Mouse (Mus musculus) limb, embryonic 15.5 days (tissue): ENCODE data around the gene Gins2. TPM values are rescaled to one million over a fixed set of nuclear protein-coding genes. Genes with fewer than 3 reads are reported as not detected.

ENCODE experiments used
- ATAC-seq: fragments of 200-750 bp; cut with Nextera tagmentation; 2 replicates; pipeline ENCODE4 v1.8.0; 2017; ENCODE audit warnings: low read depth, moderate TSS enrichment; ENCODE audit not compliant: insufficient number of reproducible peaks, low FRiP score, low TSS enrichment
- H3K27ac ChIP-seq: fragments of 300-500 bp; sonication (generic); 2 replicates; pipeline ENCODE4 v1.5.1; 2015; ENCODE audit warnings: moderate library complexity, mild to moderate bottlenecking, inconsistent platforms
- H3K27me3 ChIP-seq: fragments of 300-500 bp; sonication (generic); 2 replicates; pipeline ENCODE4 v1.6.1; 2015; ENCODE audit warnings: inconsistent platforms
- H3K36me3 ChIP-seq: fragments of 300-500 bp; sonication (generic); 2 replicates; pipeline ENCODE4 v1.6.1; 2015; ENCODE audit warnings: inconsistent platforms
- H3K4me1 ChIP-seq: fragments of 300-500 bp; sonication (generic); 2 replicates; pipeline ENCODE4 v1.6.1; 2015; ENCODE audit warnings: inconsistent platforms
- H3K4me2 ChIP-seq: fragments of 300-500 bp; sonication (generic); 2 replicates; pipeline ENCODE4 v1.6.1; 2015; ENCODE audit warnings: mild to moderate bottlenecking, inconsistent platforms
- H3K4me3 ChIP-seq: fragments of 300-500 bp; sonication (generic); 2 replicates; pipeline ENCODE4 v1.5.1; 2015; ENCODE audit warnings: mild to moderate bottlenecking, inconsistent platforms
- H3K9ac ChIP-seq: fragments of 300-500 bp; sonication (generic); 2 replicates; pipeline ENCODE4 v1.6.1; 2015; ENCODE audit warnings: inconsistent platforms
- H3K9me3 ChIP-seq: fragments of 300-500 bp; sonication (generic); 2 replicates; pipeline ENCODE4 v1.6.1; 2016; ENCODE audit warnings: inconsistent platforms
- WGBS: fragments of 180-500 bp; shearing (Covaris S2); methylation state at CpG from one replicate; pipeline ENCODE4 v1.1.7; 2015; 5-methylcytosine and 5-hydroxymethylcytosine counted together
- polyA plus RNA-seq: library from polyadenylated mRNA; unstranded; fragments of >200 nt; fragmentation: Nextera tagmentation; extraction: Ambion mirVana; gene quantifications from 2 replicates; pipeline ENCODE4 v1.2.1, GENCODE M21; 2015

The Gins2 gene
- polyA plus RNA-seq, 1 experiment from 2014 or later = 81.4 TPM

DNA sequence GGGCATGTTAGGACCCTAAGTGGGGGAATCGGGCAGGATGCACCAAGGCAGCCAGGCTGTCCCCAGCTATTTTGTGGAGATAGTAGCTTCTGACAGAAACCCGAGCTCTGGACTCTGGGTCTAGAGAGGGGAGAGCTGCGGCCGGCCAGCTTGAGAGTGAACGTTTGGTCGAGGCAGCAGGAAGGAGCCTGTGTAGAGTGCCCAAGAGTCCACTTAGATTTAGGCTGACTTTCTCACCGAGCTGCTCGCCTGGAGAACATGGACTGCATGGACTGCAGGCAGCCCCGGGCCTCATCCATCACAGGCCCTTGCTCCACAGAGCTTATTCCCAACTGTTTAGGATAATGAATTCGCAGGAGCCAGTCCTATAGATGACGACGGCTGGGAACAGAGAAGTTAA is 38.7 kb downstream of the Gins2 start:
- Histone ChIP-seq H3K27ac (no peak overlapping the region), H3K4me1 (peaks cover 62% of the 10 kb centered on the region), H3K27me3 (no peaks in the 10 kb centered on the region), H3K9me3 (no peaks in the 10 kb centered on the region), H3K4me3 (no peak overlapping the region), H3K36me3 (peaks cover 4% of the 10 kb centered on the region), H3K9ac (no peak overlapping the region), H3K4me2 (no peak overlapping the region)
- no peak for ATAC-seq
- 30% methylated on average over 12 of the region's 12 CpGs for WGBS

DNA sequence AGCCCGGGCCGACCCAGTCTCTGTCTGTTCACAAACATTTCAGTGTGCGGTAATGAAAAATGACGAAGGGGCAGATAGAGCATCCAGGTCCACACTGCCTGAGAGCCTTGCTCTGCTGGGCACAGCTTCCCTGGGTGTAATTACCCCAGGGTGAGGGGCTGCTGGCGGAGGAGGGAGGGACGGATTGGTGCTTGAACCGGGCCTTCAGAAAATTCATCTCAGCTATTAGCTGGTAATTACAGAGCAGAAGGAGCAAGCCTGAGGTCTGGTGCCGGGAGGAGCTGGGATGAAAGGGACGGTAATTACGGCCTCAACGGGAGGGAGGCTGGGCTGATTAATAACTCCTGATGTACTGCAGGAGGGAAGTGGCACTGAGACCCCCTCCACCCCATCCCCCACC is 39.2 kb downstream of the Gins2 start:
- Histone ChIP-seq H3K27ac (no peak overlapping the region), H3K4me1 (peaks cover 63% of the 10 kb centered on the region), H3K4me3 (no peak overlapping the region), H3K9ac (no peak overlapping the region), H3K36me3 (peaks cover 4% of the 10 kb centered on the region), H3K9me3 (no peaks in the 10 kb centered on the region), H3K4me2 (peak overlapping the region; percentile 33), H3K27me3 (no peaks in the 10 kb centered on the region)
- WGBS = 24% methylated on average over 11 of the region's 11 CpGs
- ATAC-seq = no peak

DNA sequence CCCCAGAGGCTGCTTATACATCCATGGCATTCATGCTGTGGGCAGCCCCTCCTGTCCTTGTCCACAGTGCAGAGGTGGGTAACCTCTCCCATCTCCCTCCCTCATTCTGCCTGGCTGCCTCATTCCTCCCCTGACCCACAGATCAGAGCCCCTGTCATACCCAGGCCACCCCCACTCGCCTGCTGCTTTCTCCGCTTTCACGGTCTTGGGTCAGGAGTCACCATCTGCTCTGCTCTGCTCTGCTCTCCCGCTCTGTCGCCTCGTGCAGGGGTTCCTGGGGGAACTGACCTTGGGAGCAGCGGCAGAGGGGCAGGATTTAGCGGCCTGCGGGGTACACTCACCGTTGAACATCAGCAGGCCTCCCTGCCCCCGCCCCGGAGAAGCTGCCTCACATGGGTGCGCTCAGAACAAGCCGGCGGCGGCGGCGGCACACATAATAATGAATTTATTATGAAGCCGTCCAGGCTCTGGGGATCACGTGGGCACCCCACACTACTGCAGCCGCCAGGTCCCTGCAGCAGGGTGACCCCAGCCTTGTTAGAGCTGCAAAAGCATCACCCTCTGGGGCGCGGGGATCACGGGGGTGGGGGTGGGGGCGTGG is 39.7 kb downstream of the Gins2 start:
- Histone ChIP-seq H3K9ac (no peak overlapping the region), H3K4me3 (no peak overlapping the region), H3K27me3 (no peaks in the 10 kb centered on the region), H3K27ac (no peak overlapping the region), H3K4me1 (peaks cover 63% of the 10 kb centered on the region), H3K36me3 (peaks cover under 1% of the 10 kb centered on the region; the same call in 1 of the 2 replicates), H3K9me3 (no peaks in the 10 kb centered on the region), H3K4me2 (peak overlapping the region; percentile 33)
- WGBS = 13% methylated on average over 25 of the region's 25 CpGs
- peak; percentile 9; the same call in 1 of the 2 replicates for ATAC-seq

DNA sequence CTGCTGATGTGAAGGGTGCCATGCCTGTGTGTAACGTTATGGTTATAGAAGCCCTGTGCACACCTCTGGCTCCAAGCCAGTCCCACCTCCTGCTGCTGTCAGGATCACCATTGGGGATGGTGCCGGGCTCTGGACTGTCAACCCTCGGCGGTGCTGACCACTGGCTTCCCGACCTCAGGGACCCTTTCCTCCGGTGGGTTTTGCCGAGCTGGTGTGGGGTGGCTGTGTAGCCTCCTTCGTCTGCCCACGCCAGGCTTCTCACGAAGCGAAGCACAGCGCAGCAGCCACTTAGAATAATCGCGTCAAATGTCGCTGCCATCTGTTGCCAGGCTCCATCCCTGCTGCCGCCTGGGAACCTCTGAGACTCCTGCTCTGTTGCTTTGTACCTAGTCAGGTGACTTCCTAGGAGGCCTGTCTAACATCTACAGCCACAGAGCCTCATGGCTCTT is 40.8 kb downstream of the Gins2 start:
- Histone ChIP-seq H3K9me3 (no peaks in the 10 kb centered on the region), H3K4me1 (peaks cover 68% of the 10 kb centered on the region), H3K9ac (no peak overlapping the region), H3K27ac (no peak overlapping the region), H3K4me3 (no peak overlapping the region), H3K36me3 (no peaks in the 10 kb centered on the region), H3K27me3 (no peaks in the 10 kb centered on the region), H3K4me2 (no peak overlapping the region)
- 57% methylated on average over 16 of the region's 16 CpGs for WGBS
- no peak for ATAC-seq

DNA sequence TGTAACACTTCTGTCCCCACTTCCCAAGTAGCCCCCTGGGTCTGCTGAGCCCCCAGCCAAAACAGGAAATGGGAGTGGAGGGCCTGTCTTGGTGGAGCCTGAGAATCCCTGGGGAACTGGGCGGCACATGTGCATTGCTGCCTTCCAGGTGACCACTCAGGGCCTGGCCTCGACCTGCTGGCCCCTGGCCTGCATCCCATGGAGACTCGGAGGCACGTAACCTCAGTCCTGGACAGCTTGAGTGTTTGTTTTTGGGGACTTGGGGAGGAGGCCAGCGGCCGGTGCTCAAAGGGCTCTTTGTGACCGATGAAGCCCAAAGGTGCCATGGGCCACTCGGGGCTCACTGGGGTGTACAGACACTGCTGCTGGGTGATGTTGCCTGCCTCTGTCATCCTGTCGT is 41.5 kb downstream of the Gins2 start:
- H3K9me3 ChIP-seq = no peaks in the 10 kb centered on the region
- H3K9ac ChIP-seq = no peak overlapping the region
- peaks cover 76% of the 10 kb centered on the region for H3K4me1 ChIP-seq
- no peak overlapping the region for H3K27ac ChIP-seq
- WGBS = 66% methylated on average over 9 of the region's 9 CpGs
- H3K36me3 ChIP-seq = no peaks in the 10 kb centered on the region
- no peak overlapping the region for H3K4me2 ChIP-seq
- no peak overlapping the region for H3K4me3 ChIP-seq
- no peak for ATAC-seq
- H3K27me3 ChIP-seq = no peaks in the 10 kb centered on the region

DNA sequence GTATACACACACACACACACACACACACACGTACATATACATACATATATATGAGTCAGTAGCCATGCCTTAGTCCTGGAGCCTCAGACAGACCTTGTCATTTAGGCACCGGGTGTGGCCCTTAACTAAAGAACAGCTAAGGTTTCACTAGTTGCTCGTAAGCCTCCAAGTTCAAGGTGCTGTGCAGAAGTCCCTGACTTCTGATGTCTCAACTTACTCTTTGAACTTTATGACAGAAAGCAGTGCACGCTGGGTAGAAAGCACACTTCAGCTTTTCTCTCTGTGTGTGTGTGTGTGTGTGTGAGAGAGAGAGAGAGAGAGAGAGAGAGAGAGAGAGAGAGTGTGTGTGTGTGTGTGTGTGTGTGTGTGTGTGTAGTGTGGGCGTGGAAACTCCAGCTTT is 44.9 kb downstream of the Gins2 start:
- peaks cover 71% of the 10 kb centered on the region for H3K4me1 ChIP-seq
- no peak overlapping the region for H3K27ac ChIP-seq
- H3K36me3 ChIP-seq = no peaks in the 10 kb centered on the region
- no peak overlapping the region for H3K4me3 ChIP-seq
- 55% methylated on average over 5 of the region's 5 CpGs for WGBS
- H3K4me2 ChIP-seq = no peak overlapping the region
- no peaks in the 10 kb centered on the region for H3K27me3 ChIP-seq
- no peak overlapping the region for H3K9ac ChIP-seq
- no peak for ATAC-seq
- no peaks in the 10 kb centered on the region for H3K9me3 ChIP-seq

DNA sequence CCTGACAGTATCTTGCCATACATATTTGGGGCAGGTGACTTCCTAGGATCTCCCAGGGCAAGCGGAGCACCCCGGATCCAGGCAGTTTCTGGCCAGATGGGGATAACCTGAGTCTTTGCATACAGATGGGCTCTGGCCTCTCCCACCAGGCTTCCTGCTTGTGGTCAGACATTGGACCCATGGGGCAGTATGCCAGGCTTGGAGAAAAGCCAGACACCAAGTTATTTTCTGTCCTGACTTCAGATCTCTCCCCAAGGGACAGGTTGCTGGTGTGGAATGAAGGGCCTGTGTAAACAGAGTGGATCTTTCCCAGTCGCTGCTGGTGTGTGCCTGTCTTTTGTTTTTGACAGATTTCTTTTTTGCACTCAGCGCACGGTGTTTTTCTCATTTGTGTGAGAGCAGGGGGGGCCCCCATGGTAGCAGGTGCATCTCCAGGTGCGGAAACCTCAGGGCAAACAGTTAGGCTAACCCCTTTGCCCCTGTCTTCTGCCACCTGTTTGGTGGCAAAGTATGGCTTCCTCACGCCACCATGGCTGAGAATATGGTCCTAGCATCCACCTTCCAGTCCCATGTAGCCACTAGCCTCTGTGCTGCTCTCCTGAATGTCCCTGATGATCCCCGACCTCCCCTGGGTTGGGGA is 45.6 kb downstream of the Gins2 start:
- 57% methylated on average over 8 of the region's 8 CpGs for WGBS
- H3K36me3 ChIP-seq = no peaks in the 10 kb centered on the region
- H3K27ac ChIP-seq = no peak overlapping the region; the same call in 1 of the 2 replicates
- peaks cover 71% of the 10 kb centered on the region for H3K4me1 ChIP-seq
- H3K9ac ChIP-seq = no peak overlapping the region
- H3K4me2 ChIP-seq = no peak overlapping the region
- no peak overlapping the region for H3K4me3 ChIP-seq
- no peaks in the 10 kb centered on the region for H3K27me3 ChIP-seq
- no peak for ATAC-seq
- H3K9me3 ChIP-seq = no peaks in the 10 kb centered on the region

DNA sequence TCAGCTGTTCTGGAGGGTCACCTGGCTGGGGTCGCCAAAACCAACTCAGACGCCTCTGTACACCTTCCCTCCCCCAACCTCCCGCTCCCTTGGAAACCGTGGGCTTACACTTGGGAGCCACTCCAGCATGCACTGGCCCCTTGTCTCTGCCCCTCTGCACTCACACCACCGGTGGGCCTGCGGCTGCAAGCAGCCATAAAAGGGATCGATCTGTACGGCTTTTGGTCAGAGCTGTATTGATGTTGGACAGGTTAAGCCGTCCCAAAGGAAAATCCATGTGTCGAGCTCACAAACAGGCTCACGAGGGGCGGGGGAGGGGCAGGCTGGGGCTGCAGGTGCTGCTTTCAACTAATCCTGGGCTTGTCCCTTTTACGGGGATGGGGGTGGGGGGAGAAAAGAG is 46.1 kb downstream of the Gins2 start:
- WGBS = 17% methylated on average over 13 of the region's 13 CpGs
- no peak overlapping the region for H3K27ac ChIP-seq
- no peaks in the 10 kb centered on the region for H3K36me3 ChIP-seq
- peaks cover 71% of the 10 kb centered on the region for H3K4me1 ChIP-seq
- no peak overlapping the region for H3K4me2 ChIP-seq
- ATAC-seq = no peak
- no peak overlapping the region for H3K9ac ChIP-seq
- H3K27me3 ChIP-seq = no peaks in the 10 kb centered on the region
- H3K9me3 ChIP-seq = no peaks in the 10 kb centered on the region
- no peak overlapping the region for H3K4me3 ChIP-seq

DNA sequence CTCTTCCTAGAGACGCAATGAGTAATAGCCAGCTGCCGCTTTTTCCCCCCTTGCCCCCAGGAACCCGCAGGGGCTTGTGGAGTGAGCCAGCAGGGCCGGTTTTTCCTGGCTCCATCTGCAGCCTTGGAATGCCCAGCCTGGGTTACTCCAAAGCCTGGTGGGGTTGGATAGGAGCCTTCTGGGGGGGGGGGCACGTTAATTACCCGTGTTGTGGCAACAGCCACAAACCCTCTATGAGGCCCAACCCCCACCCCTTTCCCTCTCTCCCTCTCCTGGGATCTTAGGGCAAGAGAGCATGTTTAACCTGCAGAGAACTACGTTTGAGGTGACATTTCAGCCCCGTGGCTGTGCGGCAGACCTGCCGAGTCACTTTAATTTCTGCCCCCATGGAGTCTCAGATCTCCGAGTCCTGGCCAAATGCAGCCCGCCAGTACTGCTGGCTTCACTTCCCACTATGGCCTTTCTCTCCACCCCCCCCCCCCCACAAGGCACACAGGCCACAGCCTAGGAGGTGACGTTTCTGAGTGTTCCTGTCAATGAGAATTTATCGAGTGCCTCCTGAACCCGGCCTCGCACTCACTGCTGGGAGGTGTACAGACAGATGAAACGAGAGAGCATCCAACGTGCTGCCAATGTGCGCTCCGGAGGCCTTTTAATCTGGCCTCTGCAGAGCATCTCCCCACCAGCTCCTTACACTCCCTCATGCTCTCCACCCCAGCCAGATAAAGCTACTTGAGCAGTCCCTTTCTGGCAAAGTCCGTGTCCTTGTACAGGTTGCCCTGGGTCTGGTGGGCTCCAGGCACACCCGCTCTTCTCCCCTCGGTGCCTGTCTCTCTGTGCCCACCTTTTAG is 49.1 kb downstream of the Gins2 start:
- H3K27me3 ChIP-seq = peaks cover 1% of the 10 kb centered on the region; the same call in 1 of the 2 replicates
- 30% methylated on average over 23 of the region's 23 CpGs for WGBS
- no peaks in the 10 kb centered on the region for H3K36me3 ChIP-seq
- no peak overlapping the region for H3K9ac ChIP-seq
- H3K4me1 ChIP-seq = peaks cover 76% of the 10 kb centered on the region
- no peak overlapping the region for H3K4me3 ChIP-seq
- no peak for ATAC-seq
- no peaks in the 10 kb centered on the region for H3K9me3 ChIP-seq
- H3K4me2 ChIP-seq = peak overlapping the region; percentile 93
- peak overlapping the region; percentile 77 for H3K27ac ChIP-seq

DNA sequence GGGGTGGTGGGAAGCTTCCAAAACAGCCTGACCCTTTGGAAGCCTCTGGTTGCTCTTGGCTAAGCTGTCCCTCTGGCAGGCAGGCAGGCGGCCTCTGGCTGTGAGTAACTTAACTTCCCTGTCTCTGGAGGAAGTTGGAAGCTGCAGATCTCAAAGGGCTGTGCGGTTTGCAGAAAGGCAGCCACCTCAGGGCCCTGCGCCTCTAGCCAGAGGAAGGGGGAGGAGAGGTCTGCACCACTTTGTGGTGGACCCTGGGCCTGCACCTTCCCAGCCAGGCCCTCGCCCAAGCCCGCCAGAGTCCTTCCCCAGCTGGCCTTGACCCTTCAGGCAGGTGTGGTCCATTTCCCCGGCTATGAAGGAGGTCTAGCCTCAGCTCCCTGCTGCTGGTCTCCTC is 49.7 kb downstream of the Gins2 start:
- H3K9ac ChIP-seq = no peak overlapping the region
- H3K4me3 ChIP-seq = peak overlapping the region; percentile 60; the same call in 1 of the 2 replicates
- H3K27ac ChIP-seq = peak overlapping the region; percentile 77
- peak overlapping the region; percentile 93 for H3K4me2 ChIP-seq
- no peaks in the 10 kb centered on the region for H3K9me3 ChIP-seq
- H3K36me3 ChIP-seq = no peaks in the 10 kb centered on the region
- H3K4me1 ChIP-seq = peaks cover 82% of the 10 kb centered on the region
- no peak for ATAC-seq
- peaks cover 5% of the 10 kb centered on the region; the same call in 1 of the 2 replicates for H3K27me3 ChIP-seq
- 37% methylated on average over 6 of the region's 6 CpGs for WGBS

DNA sequence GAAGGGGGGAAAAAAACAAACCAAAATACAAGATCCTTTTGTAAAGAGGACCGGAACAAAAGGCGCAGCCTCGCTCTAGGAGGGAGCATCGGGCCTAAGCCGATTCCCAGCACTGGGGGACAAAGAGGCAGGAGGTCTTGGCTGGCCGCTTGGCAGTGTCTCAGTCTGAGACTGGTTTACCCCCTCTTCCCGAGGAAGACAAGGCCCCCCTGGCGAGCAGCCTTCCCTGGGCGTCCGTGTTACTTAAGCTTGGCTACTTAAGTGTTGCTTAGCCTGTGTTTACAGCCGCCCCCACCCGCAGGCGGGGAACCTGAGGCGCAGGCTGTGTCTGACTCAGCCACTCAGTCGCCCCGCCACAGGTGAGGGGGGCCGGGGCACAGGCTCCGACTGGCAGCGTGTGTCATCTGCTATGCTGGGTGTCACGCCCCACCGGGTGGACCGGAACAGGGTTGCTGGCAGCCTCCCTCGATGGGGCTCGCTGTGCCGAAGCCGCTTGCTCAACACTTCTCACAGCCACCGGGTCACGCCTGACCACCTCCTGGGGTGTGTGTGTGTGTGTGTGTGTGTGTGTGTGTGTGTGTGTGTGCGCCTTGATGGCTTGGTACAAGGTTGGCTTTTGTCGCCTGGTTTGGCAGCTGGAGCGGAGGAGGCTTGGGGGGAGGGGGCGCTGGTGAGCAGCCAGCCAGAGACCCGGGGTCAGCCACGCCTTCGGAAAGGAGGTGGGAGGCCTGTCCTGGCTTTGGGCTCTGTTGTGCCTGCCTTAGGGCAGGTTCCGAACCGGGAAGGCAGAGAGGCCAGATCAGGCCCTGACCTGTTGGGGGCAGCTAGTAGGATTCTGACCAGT is 50.5 kb downstream of the Gins2 start:
- WGBS = 7% methylated on average over 37 of the region's 37 CpGs
- Histone ChIP-seq H3K4me3 (peak overlapping the region; percentile 60), H3K36me3 (no peaks in the 10 kb centered on the region), H3K4me1 (peaks cover 87% of the 10 kb centered on the region), H3K9ac (peak overlapping the region; percentile 31; the same call in 1 of the 2 replicates), H3K4me2 (peak overlapping the region; percentile 93), H3K27ac (peak overlapping the region; percentile 77), H3K9me3 (no peaks in the 10 kb centered on the region), H3K27me3 (peaks cover 7% of the 10 kb centered on the region)
- 0 out of 2 replicates have a peak, but pooled peaks have one; percentile 35 for ATAC-seq
